Mouse (Mus musculus): ENCODE results near the gene Arhgap42. TPM values are rescaled to one million over a fixed set of nuclear protein-coding genes. Genes with fewer than 3 reads are reported as not detected.

Gene Arhgap42
- polyA plus RNA-seq, 1 experiment, result 16.1 TPM

DNA sequence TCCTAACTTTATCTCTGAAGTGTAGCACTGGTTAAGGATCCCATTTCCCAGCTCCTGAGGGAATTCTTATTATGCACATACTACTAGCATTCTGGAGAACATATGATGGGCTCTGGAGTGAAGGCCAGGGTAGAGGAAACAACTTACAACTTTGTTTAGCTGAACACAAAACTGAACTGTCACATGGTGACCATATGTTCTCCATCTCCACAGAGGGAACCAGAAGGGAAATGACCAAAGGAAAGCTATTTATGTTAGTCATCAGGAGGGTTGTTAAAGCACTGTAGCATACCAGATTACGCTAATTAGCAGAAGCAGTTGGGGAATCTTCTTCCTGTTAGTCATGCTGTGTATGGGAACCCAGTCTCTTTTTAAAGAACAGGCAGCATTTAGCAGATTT, 145.8 kb downstream of the Arhgap42 start:
- Histone ChIP-seq H3K4me3 (ENCODE audit: low read depth, low read length) (no peak overlapping the region), H3K36me3 (ENCODE audit: control insufficient read depth, insufficient read depth, low read length, poor library complexity, severe bottlenecking) (no peaks in the 10 kb centered on the region), H3K27me3 (ENCODE audit: control insufficient read depth, insufficient read depth, low read length, poor library complexity, severe bottlenecking) (no peaks in the 10 kb centered on the region), H3K4me1 (ENCODE audit: control insufficient read depth, insufficient read depth, low read length) (no peaks in the 10 kb centered on the region), H3K9ac (ENCODE audit: low read depth, poor library complexity, severe bottlenecking) (no peak overlapping the region), H3K27ac (ENCODE audit: insufficient read depth, low read length) (no peak overlapping the region), H3K9me3 (replicated peaks; ENCODE audit: control insufficient read depth, insufficient read depth, low read length, poor library complexity, severe bottlenecking) (no peaks in the 10 kb centered on the region)
- TF ChIP-seq POLR2A (IDR thresholded peaks at IDR 0.05; ENCODE audit: insufficient read depth, low read length) (no peak), EP300 (IDR thresholded peaks at IDR 0.05; ENCODE audit: insufficient read depth, low read depth, low read length) (no peak), CTCF (IDR thresholded peaks at IDR 0.05; ENCODE audit: low read depth, low read length) (no peak)

DNA sequence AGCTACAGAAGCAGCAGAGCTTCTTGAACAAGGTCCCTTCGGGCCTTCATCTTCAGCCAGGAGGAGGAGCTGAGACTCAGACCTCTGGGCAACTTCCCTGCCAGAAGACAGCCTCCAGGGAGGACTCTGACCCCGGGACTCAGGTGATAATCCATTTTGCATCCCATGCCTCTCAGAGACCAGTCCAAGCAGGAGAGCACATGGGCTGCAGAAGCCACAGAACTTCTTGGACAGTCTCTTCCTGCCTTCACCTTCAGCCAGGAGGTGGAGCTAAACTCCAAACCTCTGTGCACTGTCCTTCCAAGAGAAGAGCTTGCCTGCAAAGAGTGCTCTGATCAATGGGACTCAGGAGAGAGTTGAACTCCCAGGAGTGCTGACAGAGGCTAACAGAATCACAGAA, 155.5 kb downstream of the Arhgap42 start:
- no peaks in the 10 kb centered on the region for H3K36me3 ChIP-seq (ENCODE audit: control insufficient read depth, insufficient read depth, low read length, poor library complexity, severe bottlenecking)
- H3K4me1 ChIP-seq (ENCODE audit: control insufficient read depth, insufficient read depth, low read length), result no peaks in the 10 kb centered on the region
- no peaks in the 10 kb centered on the region for H3K27me3 ChIP-seq (ENCODE audit: control insufficient read depth, insufficient read depth, low read length, poor library complexity, severe bottlenecking)
- no peak overlapping the region for H3K27ac ChIP-seq (ENCODE audit: insufficient read depth, low read length)
- no peak overlapping the region for H3K9ac ChIP-seq (ENCODE audit: low read depth, poor library complexity, severe bottlenecking)
- no peaks in the 10 kb centered on the region for H3K9me3 ChIP-seq (replicated peaks; ENCODE audit: control insufficient read depth, insufficient read depth, low read length, poor library complexity, severe bottlenecking)
- no peak overlapping the region for H3K4me3 ChIP-seq (ENCODE audit: low read depth, low read length)
- TF ChIP-seq POLR2A (IDR thresholded peaks at IDR 0.05; ENCODE audit: insufficient read depth, low read length), result no peak
- no peak for TF ChIP-seq CTCF (IDR thresholded peaks at IDR 0.05; ENCODE audit: low read depth, low read length)
- no peak for TF ChIP-seq EP300 (IDR thresholded peaks at IDR 0.05; ENCODE audit: insufficient read depth, low read depth, low read length)

DNA sequence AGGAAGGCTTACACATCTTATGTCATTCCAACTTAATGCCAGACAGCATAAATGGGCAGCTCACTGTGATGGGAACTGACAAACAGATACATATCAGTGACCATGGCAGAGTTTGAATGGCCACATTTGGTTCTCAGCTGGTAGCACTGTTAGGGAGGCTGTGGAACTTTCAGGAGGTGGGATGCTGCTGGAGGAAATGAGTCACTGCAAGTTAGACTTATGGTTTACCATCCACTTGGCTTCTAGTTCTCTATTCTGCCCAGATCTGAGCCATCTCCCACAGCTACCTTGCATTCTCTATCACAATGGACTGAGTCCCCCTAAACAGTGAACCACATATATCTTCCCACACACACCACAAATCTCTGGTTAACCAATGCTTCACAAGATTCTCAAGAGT, 186.0 kb downstream of the Arhgap42 start:
- Histone ChIP-seq H3K9me3 (replicated peaks; ENCODE audit: control insufficient read depth, insufficient read depth, low read length, poor library complexity, severe bottlenecking) (no peaks in the 10 kb centered on the region), H3K4me1 (ENCODE audit: control insufficient read depth, insufficient read depth, low read length) (no peaks in the 10 kb centered on the region), H3K27ac (ENCODE audit: insufficient read depth, low read length) (no peak overlapping the region), H3K4me3 (ENCODE audit: low read depth, low read length) (no peak overlapping the region), H3K27me3 (ENCODE audit: control insufficient read depth, insufficient read depth, low read length, poor library complexity, severe bottlenecking) (no peaks in the 10 kb centered on the region), H3K36me3 (ENCODE audit: control insufficient read depth, insufficient read depth, low read length, poor library complexity, severe bottlenecking) (no peaks in the 10 kb centered on the region; the same call in 1 of the 2 replicates), H3K9ac (ENCODE audit: low read depth, poor library complexity, severe bottlenecking) (no peak overlapping the region)
- TF ChIP-seq EP300 (IDR thresholded peaks at IDR 0.05; ENCODE audit: insufficient read depth, low read depth, low read length), result no peak
- no peak for TF ChIP-seq CTCF (IDR thresholded peaks at IDR 0.05; ENCODE audit: low read depth, low read length)
- no peak for TF ChIP-seq POLR2A (IDR thresholded peaks at IDR 0.05; ENCODE audit: insufficient read depth, low read length)

DNA sequence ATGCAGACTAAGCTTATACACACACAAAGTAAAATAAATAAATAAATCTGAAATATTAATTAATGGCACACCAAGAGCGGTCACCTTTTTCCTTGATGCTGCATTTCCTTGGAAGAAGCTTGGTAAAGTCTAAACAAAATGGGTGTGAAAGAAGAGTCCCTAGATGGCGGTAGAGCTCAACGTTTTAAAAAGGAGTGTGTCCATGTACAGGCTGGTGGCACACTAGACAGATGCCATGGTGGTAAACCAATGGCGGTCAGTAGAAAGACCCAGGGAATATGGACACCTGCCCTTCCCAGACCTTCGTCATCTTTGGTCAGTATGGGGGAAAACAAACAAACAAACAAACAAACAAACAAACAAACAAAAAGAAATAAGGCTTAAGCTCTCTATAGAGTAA, 187.7 kb downstream of the Arhgap42 start:
- TF ChIP-seq EP300 (IDR thresholded peaks at IDR 0.05; ENCODE audit: insufficient read depth, low read depth, low read length) (no peak), CTCF (IDR thresholded peaks at IDR 0.05; ENCODE audit: low read depth, low read length) (peak; percentile 1), POLR2A (IDR thresholded peaks at IDR 0.05; ENCODE audit: insufficient read depth, low read length) (no peak)
- Histone ChIP-seq H3K9me3 (replicated peaks; ENCODE audit: control insufficient read depth, insufficient read depth, low read length, poor library complexity, severe bottlenecking) (no peaks in the 10 kb centered on the region), H3K4me1 (ENCODE audit: control insufficient read depth, insufficient read depth, low read length) (no peaks in the 10 kb centered on the region), H3K9ac (ENCODE audit: low read depth, poor library complexity, severe bottlenecking) (no peak overlapping the region), H3K27me3 (ENCODE audit: control insufficient read depth, insufficient read depth, low read length, poor library complexity, severe bottlenecking) (no peaks in the 10 kb centered on the region), H3K36me3 (ENCODE audit: control insufficient read depth, insufficient read depth, low read length, poor library complexity, severe bottlenecking) (no peaks in the 10 kb centered on the region; the same call in 1 of the 2 replicates), H3K27ac (ENCODE audit: insufficient read depth, low read length) (no peak overlapping the region), H3K4me3 (ENCODE audit: low read depth, low read length) (no peak overlapping the region)

DNA sequence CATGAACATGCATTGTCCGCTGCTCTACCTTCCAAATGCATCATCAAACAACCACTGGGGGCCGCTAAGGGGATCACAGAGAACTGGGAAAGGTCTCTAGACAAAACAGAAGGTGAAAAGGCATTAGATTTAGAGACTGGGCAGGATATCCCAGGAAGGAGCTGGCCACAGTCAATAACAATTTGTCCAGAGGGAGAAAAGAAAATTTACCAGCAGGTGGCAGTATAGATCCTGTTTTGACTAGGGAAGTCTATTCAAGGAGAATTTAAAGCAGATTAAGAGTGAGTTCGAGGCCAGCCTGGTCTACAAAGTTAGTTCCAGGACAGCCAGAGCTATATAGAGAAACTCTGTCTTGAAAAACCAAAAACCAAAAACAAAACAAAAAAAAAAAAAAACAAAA, 189.7 kb downstream of the Arhgap42 start:
- no peaks in the 10 kb centered on the region for H3K9me3 ChIP-seq (replicated peaks; ENCODE audit: control insufficient read depth, insufficient read depth, low read length, poor library complexity, severe bottlenecking)
- H3K36me3 ChIP-seq (ENCODE audit: control insufficient read depth, insufficient read depth, low read length, poor library complexity, severe bottlenecking), result no peaks in the 10 kb centered on the region; the same call in 1 of the 2 replicates
- H3K27me3 ChIP-seq (ENCODE audit: control insufficient read depth, insufficient read depth, low read length, poor library complexity, severe bottlenecking), result no peaks in the 10 kb centered on the region
- H3K4me1 ChIP-seq (ENCODE audit: control insufficient read depth, insufficient read depth, low read length), result no peaks in the 10 kb centered on the region
- no peak overlapping the region for H3K4me3 ChIP-seq (ENCODE audit: low read depth, low read length)
- H3K9ac ChIP-seq (ENCODE audit: low read depth, poor library complexity, severe bottlenecking), result no peak overlapping the region
- no peak overlapping the region for H3K27ac ChIP-seq (ENCODE audit: insufficient read depth, low read length)
- TF ChIP-seq EP300 (IDR thresholded peaks at IDR 0.05; ENCODE audit: insufficient read depth, low read depth, low read length), result no peak
- TF ChIP-seq POLR2A (IDR thresholded peaks at IDR 0.05; ENCODE audit: insufficient read depth, low read length), result no peak
- TF ChIP-seq CTCF (IDR thresholded peaks at IDR 0.05; ENCODE audit: low read depth, low read length), result no peak

DNA sequence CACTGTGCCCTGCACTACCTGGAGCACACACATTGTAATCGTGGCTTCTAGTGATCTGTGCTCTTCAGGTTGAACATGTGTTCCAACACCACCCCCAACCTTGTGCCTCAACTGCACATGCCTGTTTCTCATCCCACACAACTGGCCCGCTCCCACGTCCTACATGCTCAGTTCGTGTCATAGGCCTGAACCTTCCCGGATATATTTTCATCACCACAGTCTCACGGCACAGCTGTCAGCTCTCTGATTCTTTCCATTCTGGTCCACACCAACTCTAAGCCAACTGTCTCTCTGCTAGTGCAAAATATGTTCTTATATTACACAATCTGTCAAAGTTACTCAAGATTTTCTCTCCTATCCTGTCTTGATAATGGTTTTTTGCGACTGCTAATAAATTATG, 197.9 kb downstream of the Arhgap42 start:
- TF ChIP-seq CTCF (IDR thresholded peaks at IDR 0.05; ENCODE audit: low read depth, low read length), result no peak
- no peak for TF ChIP-seq POLR2A (IDR thresholded peaks at IDR 0.05; ENCODE audit: insufficient read depth, low read length)
- no peak for TF ChIP-seq EP300 (IDR thresholded peaks at IDR 0.05; ENCODE audit: insufficient read depth, low read depth, low read length)
- Histone ChIP-seq H3K4me3 (ENCODE audit: low read depth, low read length) (no peak overlapping the region), H3K27me3 (ENCODE audit: control insufficient read depth, insufficient read depth, low read length, poor library complexity, severe bottlenecking) (no peaks in the 10 kb centered on the region), H3K4me1 (ENCODE audit: control insufficient read depth, insufficient read depth, low read length) (no peaks in the 10 kb centered on the region), H3K27ac (ENCODE audit: insufficient read depth, low read length) (no peak overlapping the region), H3K9ac (ENCODE audit: low read depth, poor library complexity, severe bottlenecking) (no peak overlapping the region), H3K36me3 (ENCODE audit: control insufficient read depth, insufficient read depth, low read length, poor library complexity, severe bottlenecking) (no peaks in the 10 kb centered on the region), H3K9me3 (replicated peaks; ENCODE audit: control insufficient read depth, insufficient read depth, low read length, poor library complexity, severe bottlenecking) (no peaks in the 10 kb centered on the region)

Data from ES-Bruce4 (cell line).